Mouse (Mus musculus): ENCODE measurements at regions not wholly inside any gene's neighbourhood (a gene's known extent, or its start where the extent isn't known, plus 50 kb on each side); places are given as distances from the start of the nearest gene placed in this dataset.

- no peak for DNase-seq
These were observed 280.8 kb downstream of the Insig2 start for GRCm38 (mm10) chr1:121051496-121052119.

GRCm38 (mm10) chr1:121052120-121052501 is 280.3 kb downstream of the Insig2 start:
- no peak for DNase-seq

GRCm38 (mm10) chr1:121053692-121054091 is 278.7 kb downstream of the Insig2 start:
- DNase-seq = no peak

GRCm38 (mm10) chr1:121074569-121074968 is 257.8 kb downstream of the Insig2 start:
- DNase-seq = no peak

GRCm38 (mm10) chr1:121082839-121083238 is 249.6 kb downstream of the Insig2 start:
- no peak for DNase-seq

GRCm38 (mm10) chr1:121085101-121085727 is 247.2 kb downstream of the Insig2 start:
- DNase-seq = no peak

GRCm38 (mm10) chr1:121087124-121087887 is 245.1 kb downstream of the Insig2 start:
- DNase-seq = no peak

- DNase-seq = no peak
These were observed 241.8 kb downstream of the Insig2 start for GRCm38 (mm10) chr1:121090628-121091027.

- no peak for DNase-seq
These were observed 239.5 kb downstream of the Insig2 start for GRCm38 (mm10) chr1:121092870-121093269.

GRCm38 (mm10) chr1:121096551-121097550 is 235.5 kb downstream of the Insig2 start:
- DNase-seq = no peak

GRCm38 (mm10) chr1:121111776-121112344 is 220.5 kb downstream of the Insig2 start:
- no peak for DNase-seq

GRCm38 (mm10) chr1:121112464-121112863 is 219.9 kb downstream of the Insig2 start:
- no peak for DNase-seq

- no peak for DNase-seq
These were observed 215.8 kb downstream of the Insig2 start for GRCm38 (mm10) chr1:121116626-121117025.

- DNase-seq = no peak
These were observed 209.0 kb downstream of the Insig2 start for GRCm38 (mm10) chr1:121123436-121123835.

GRCm38 (mm10) chr1:121136284-121136683 is 196.1 kb downstream of the Insig2 start:
- DNase-seq = no peak

- no peak for DNase-seq
These were observed 195.5 kb downstream of the Insig2 start for GRCm38 (mm10) chr1:121136846-121137245.

- no peak for DNase-seq
These were observed 187.4 kb downstream of the Insig2 start for GRCm38 (mm10) chr1:121144981-121145380.

- DNase-seq = no peak
These were observed 178.9 kb downstream of the Insig2 start for GRCm38 (mm10) chr1:121153476-121153875.

GRCm38 (mm10) chr1:121154616-121155015 is 177.8 kb downstream of the Insig2 start:
- no peak for DNase-seq

- DNase-seq = no peak
These were observed 163.7 kb downstream of the Insig2 start for GRCm38 (mm10) chr1:121168651-121169050.

- DNase-seq = no peak
These were observed 155.8 kb downstream of the Insig2 start for GRCm38 (mm10) chr1:121176541-121176940.

All from adrenal gland, adult 8-10 months (tissue).